Mouse (Mus musculus) heart, adult 2 months (tissue): Measurements from ENCODE around the gene Nudcd3. TPM values are rescaled to one million over a fixed set of nuclear protein-coding genes. Genes with fewer than 3 reads are reported as not detected.

Source experiments
- DNase-seq, 2 experiments: peaks; one replicate each; pipeline ENCODE4 v3.0.0; 2021
- H3K27ac ChIP-seq: fragments of 200-600 bp; 2 replicates; pipeline ENCODE4 v1.8.1; 2022
- H3K27me3 ChIP-seq: fragments of 200-500 bp; 2 replicates; pipeline ENCODE4 v1.6.1; 2012; ENCODE audit warnings: mild to moderate bottlenecking, low read length, inconsistent platforms, mixed read lengths; ENCODE audit not compliant: control insufficient read depth, insufficient read depth
- H3K36me3 ChIP-seq: fragments of 200-500 bp; 2 replicates; pipeline ENCODE4 v1.6.1; 2012; ENCODE audit warnings: low read length, inconsistent platforms; ENCODE audit not compliant: control insufficient read depth, insufficient read depth
- H3K4me1 ChIP-seq: fragments of 200-500 bp; 2 replicates; pipeline ENCODE4 v1.6.1; 2011; ENCODE audit warnings: low read length; ENCODE audit not compliant: control insufficient read depth, insufficient read depth
- H3K4me3 ChIP-seq: fragments of 200-600 bp; 2 replicates; pipeline ENCODE4 v1.8.1; 2022
- H3K79me2 ChIP-seq: fragments of 200-500 bp; replicated peaks from 2 replicates; pipeline ENCODE4 v1.6.1; 2012; ENCODE audit warnings: mild to moderate bottlenecking, inconsistent platforms, low read length, moderate library complexity, mixed read lengths; ENCODE audit not compliant: control insufficient read depth, insufficient read depth
- H3K9ac ChIP-seq: fragments of 200-500 bp; 2 replicates; pipeline ENCODE4 v1.6.1; 2012; ENCODE audit warnings: low read depth, mild to moderate bottlenecking, control low read depth, inconsistent platforms, low read length, mixed read lengths
- CTCF ChIP-seq: fragments of 200-600 bp; IDR thresholded peaks from 2 replicates; pipeline ENCODE4 v1.8.1; 2022; ENCODE audit warnings: antibody characterized with exemption, mild to moderate bottlenecking, moderate library complexity
- EP300 ChIP-seq: fragments of 200-500 bp; IDR thresholded peaks from 2 replicates; pipeline ENCODE4 v1.6.1; 2011; ENCODE audit warnings: low read depth, low read length, control low read depth; ENCODE audit not compliant: insufficient read depth
- POLR2A ChIP-seq: fragments of 200-500 bp; IDR thresholded peaks from 2 replicates; pipeline ENCODE4 v1.6.1; 2011; ENCODE audit warnings: mild to moderate bottlenecking, low read depth, low read length, control low read depth; ENCODE audit not compliant: insufficient read depth
- WGBS: fragments of 180-500 bp; shearing (Covaris S2); methylation state at CpG from one replicate; pipeline ENCODE4 v1.1.7; 2018; 5-methylcytosine and 5-hydroxymethylcytosine counted together
- intact Hi-C: fragments of 180-260 bp; cut with DNase I; formaldehyde crosslinking; loops from one replicate; pipeline ENCODE4 v1.15.1; 2025
- long read RNA-seq: library from polyadenylated mRNA; stranded (forward); transcript quantifications from one replicate; pipeline ENCODE4 v2.0.0, GENCODE M21; 2021
- polyA plus RNA-seq: library from polyadenylated mRNA; depleted of rRNA; stranded (reverse); fragments of >200 nt; gene quantifications from 2 replicates; pipeline ENCODE4 v1.2.3, GENCODE M21; 2012; rRNA removed
- total RNA-seq, 2 experiments: library from RNA; stranded (reverse); gene quantifications; 2 replicates each; pipeline ENCODE4 v1.2.3; 2021

Gene Nudcd3
- total RNA-seq: 10 to 100 TPM; 59.3 to 65.4 TPM
- polyA plus RNA-seq: 50.4 and 80.7 TPM in 2 replicates
- long read RNA-seq, transcript Nudcd3-201 (6 exons, 3,927 nt): major isoform, 85 of 101 reads
- long read RNA-seq, partial matches to known transcripts: 12 of 101 reads
- long read RNA-seq, other reads (novel, unspliced or antisense): 4 of 101 reads

- H3K9ac ChIP-seq: peak within 1 kb of the TSS; percentile 82
- intact Hi-C loops: loop anchor here (2.0 kb wide), 1 partner anchor 69 kb away; no protein-coding TSS in a partner anchor
- no peaks in the 10 kb centered on the region for H3K27me3 ChIP-seq
- H3K4me1 ChIP-seq: peaks cover 5% of the 10 kb centered on the region
- under 1% methylated on average over 39 of the region's 39 CpGs for WGBS
- peak within 1 kb of the TSS; percentile 97 for H3K4me3 ChIP-seq
- H3K79me2 ChIP-seq: peaks cover 6% of the 10 kb centered on the region
- H3K27ac ChIP-seq: peak within 1 kb of the TSS; percentile 97
- peaks cover 3% of the 10 kb centered on the region; the same call in 1 of the 2 replicates for H3K36me3 ChIP-seq
- TF ChIP-seq CTCF (no peak), EP300 (peak; percentile 73; the same call in 1 of the 2 replicates), POLR2A (peak; percentile 74)
- peak; percentile 91 to 92 for DNase-seq
Observed at GRCm38 (mm10) chr11:6200087-6200569, at the start of gene Nudcd3. Gene Nudcd3, minus strand, starts transcription at chr11:6200415.

GRCm38 (mm10) chr11:6244707-6245106 is 44.5 kb upstream of the Nudcd3 start:
- peak in 1 of 2 experiments; percentile 6 for DNase-seq
- no peaks in the 10 kb centered on the region for H3K27me3 ChIP-seq
- intact Hi-C loops: no loop called here
- no peak overlapping the region for H3K27ac ChIP-seq
- H3K4me3 ChIP-seq: no peak overlapping the region
- WGBS: 50% methylated on average over 19 of the region's 19 CpGs
- no peaks in the 10 kb centered on the region for H3K4me1 ChIP-seq
- H3K36me3 ChIP-seq: no peaks in the 10 kb centered on the region
- no peak for TF ChIP-seq EP300
- no peak for TF ChIP-seq CTCF
- no peak for TF ChIP-seq POLR2A
- H3K9ac ChIP-seq: no peak overlapping the region
- no peaks in the 10 kb centered on the region for H3K79me2 ChIP-seq

- no peak for TF ChIP-seq EP300
- no peak for TF ChIP-seq CTCF
- no peak for TF ChIP-seq POLR2A
- H3K36me3 ChIP-seq: no peaks in the 10 kb centered on the region
- no peaks in the 10 kb centered on the region for H3K4me1 ChIP-seq
- 72% methylated on average over 4 of the region's 4 CpGs for WGBS
- no peak overlapping the region for H3K4me3 ChIP-seq
- no peaks in the 10 kb centered on the region for H3K27me3 ChIP-seq
- H3K9ac ChIP-seq: no peak overlapping the region
- no peaks in the 10 kb centered on the region for H3K79me2 ChIP-seq
- intact Hi-C loops: no loop called here
- DNase-seq: no peak
- no peak overlapping the region for H3K27ac ChIP-seq
Observed at GRCm38 (mm10) chr11:6233025-6233424, 32.8 kb upstream of the Nudcd3 start.

GRCm38 (mm10) chr11:6230012-6230411 is 29.8 kb upstream of the Nudcd3 start, which contains the start of gene Npc1l1:
Gene Npc1l1, minus strand, starts transcription at chr11:6230143.
- intact Hi-C loops: no loop called here
- TF ChIP-seq EP300 (no peak), CTCF (no peak), POLR2A (no peak)
- H3K27ac ChIP-seq: no peak within 1 kb of the TSS
- H3K36me3 ChIP-seq: no peaks in the 10 kb centered on the region
- H3K79me2 ChIP-seq: no peaks in the 10 kb centered on the region
- H3K4me1 ChIP-seq: no peaks in the 10 kb centered on the region
- 71% methylated on average over 7 of the region's 7 CpGs for WGBS
- no peaks in the 10 kb centered on the region for H3K27me3 ChIP-seq
- no peak within 1 kb of the TSS for H3K9ac ChIP-seq
- no peak for DNase-seq
- H3K4me3 ChIP-seq: no peak within 1 kb of the TSS

GRCm38 (mm10) chr11:6224541-6225229 is 24.5 kb upstream of the Nudcd3 start:
- TF ChIP-seq EP300: no peak
- no peak for TF ChIP-seq CTCF
- no peak for TF ChIP-seq POLR2A
- no peak for DNase-seq
- intact Hi-C loops: no loop called here
- Histone ChIP-seq H3K4me3 (no peak overlapping the region), H3K9ac (no peak overlapping the region), H3K27me3 (no peaks in the 10 kb centered on the region), H3K36me3 (no peaks in the 10 kb centered on the region), H3K27ac (no peak overlapping the region), H3K4me1 (no peaks in the 10 kb centered on the region), H3K79me2 (no peaks in the 10 kb centered on the region)
- WGBS: 71% methylated on average over 14 of the region's 14 CpGs

GRCm38 (mm10) chr11:6222187-6222586 is 22.0 kb upstream of the Nudcd3 start:
- TF ChIP-seq EP300 (no peak), CTCF (no peak), POLR2A (no peak)
- Histone ChIP-seq H3K79me2 (no peaks in the 10 kb centered on the region), H3K27me3 (no peaks in the 10 kb centered on the region), H3K9ac (no peak overlapping the region), H3K4me1 (no peaks in the 10 kb centered on the region), H3K36me3 (no peaks in the 10 kb centered on the region), H3K27ac (no peak overlapping the region), H3K4me3 (no peak overlapping the region)
- intact Hi-C loops: no loop called here
- no peak for DNase-seq
- WGBS: 91% methylated on average over 10 of the region's 10 CpGs
